Mouse (Mus musculus): ENCODE measurements around the gene Sorbs1.
A peak's percentile ranks its signal among the peaks of the same experiment; 100 is the strongest.

Gene Sorbs1

DNA sequence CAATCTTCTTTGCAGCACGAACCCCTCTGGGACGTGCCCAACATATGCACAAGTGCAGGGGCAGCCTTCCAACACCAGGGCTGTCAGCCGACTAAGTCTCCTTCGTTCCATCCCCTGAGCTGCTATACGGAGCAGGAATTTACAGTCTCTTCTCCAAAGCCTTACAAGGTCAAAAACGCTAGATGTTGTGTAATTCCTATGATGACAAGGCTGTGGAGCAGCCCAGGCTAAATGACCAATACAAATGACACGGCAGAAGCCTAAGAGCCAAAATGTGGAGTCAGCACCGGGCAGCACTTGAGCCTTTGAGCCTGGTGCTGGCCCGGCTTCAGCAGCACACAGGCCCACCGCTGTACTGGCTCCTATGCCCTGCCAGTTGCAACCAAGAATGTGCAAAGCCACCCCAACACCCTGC, 35.4 kb downstream of the Sorbs1 start:
- peak; percentile 62 for DNase-seq (ENCODE audit: low read depth, low spot score)

DNA sequence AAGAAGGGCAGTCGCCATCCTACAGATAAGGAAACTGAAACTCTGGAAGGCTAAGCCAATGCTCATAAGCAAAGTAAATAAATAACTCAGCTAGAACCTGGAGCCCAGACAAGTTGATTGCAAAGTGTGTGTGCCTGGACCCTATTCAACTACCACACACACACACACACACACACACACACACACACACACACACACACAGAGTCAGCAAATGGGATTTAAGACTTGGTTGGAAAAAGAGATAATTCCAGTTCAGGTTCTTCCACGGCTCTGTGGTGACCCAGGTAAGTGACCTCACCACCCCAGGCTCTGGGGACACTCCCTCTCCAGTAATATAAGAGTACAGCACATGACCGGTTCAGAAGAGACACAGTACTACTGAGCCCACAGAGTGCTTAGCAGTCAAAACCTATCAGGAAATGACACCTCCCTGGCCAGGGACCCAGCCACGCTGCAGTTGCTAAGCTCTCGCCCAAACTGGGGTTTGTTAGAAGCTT, 36.1 kb downstream of the Sorbs1 start:
- DNase-seq (ENCODE audit: low read depth, low spot score) = peak; percentile 56

DNA sequence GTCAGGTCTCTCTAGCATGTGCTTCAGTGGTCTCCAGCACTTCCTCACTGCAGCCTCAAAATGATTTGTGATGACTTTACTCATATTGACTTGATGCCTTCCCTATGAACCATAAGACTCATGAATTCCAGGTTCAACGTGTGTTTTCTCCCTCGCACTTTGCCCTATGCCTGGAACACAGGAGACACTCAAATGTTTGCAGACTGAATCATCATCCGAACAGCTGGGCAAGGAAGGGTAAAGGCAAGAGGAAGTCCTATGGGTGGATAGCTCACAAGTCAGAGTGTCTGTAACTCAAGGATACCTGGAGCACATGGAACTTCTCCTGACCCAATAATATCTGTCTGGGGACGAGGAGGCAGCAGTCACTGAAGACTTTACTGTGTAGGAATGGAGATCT, 37.1 kb downstream of the Sorbs1 start:
- no peak for DNase-seq (ENCODE audit: low read depth, low spot score)

DNA sequence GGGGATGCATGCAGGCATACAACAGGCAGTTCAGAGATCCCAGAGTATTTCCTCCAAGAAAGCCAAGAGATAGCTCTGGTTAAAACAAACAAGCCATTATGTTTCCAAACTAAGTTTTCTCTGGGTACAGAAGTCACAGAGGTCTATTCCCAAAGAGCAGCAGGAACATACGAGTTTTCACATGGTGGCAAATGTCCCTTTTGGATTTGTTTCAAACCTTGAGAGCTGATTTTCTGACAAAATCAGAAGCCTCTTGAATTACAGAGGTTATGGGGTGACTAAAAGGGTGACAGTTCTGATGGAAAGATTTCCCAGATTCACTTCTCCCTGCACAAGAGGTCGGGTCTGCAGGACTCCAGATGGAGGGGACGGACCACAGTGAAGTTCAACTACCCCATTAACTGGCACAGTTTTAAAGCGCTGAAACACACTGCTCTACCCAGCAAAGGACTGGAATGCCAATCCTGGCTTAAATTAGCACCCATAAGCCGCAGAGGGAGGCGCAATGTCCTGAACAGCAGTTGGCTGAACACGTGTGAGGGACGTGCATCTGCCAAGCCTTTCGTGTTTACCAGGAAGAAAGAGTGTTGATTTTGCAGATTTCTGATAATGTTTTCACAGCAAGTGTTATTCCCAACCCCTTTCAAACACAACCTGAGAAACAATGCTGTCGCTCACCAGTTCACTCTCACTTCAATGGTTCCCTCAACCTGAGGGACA, 41.9 kb downstream of the Sorbs1 start:
- DNase-seq (ENCODE audit: low read depth, low spot score) = peak; percentile 54

DNA sequence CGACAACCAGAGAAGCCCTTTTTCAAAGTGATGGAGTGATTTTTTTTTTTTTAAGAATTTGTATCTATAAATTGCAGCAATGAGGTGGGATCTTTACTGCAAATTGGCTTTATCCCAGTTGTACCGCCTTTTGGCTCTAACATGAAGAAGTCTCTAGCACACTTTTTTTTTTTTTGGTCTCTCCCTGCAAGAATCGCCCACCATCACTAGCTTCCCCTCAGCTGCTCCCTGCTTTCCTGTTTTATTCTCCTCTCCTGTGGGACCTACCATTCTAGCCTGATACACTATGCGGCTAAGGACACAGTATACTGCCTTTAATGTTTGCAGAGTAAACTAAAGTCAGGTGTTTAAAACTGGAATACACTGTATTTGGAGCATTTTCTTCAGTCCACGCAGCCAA, 43.8 kb downstream of the Sorbs1 start:
- no peak for DNase-seq (ENCODE audit: low read depth, low spot score)

DNA sequence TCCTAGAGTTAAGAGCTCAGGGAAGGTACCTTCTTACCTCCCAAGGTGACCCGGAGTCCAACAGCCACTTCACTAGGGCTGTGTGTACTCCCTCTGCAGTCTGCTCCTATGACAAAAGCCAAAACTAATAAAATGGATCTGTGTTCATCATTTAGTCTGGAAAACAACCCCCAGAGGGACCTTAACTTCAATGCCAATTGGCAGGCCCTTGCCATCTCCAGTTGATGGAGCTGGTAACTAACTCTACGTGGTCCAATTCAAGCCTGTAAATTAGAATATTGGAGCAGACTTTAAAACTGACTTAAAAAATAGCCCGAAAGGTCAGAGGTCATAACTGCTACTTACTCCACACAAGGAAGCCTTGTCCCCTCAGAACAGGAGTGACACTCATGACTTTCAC, 45.3 kb downstream of the Sorbs1 start:
- no peak for DNase-seq (ENCODE audit: low read depth, low spot score)

DNA sequence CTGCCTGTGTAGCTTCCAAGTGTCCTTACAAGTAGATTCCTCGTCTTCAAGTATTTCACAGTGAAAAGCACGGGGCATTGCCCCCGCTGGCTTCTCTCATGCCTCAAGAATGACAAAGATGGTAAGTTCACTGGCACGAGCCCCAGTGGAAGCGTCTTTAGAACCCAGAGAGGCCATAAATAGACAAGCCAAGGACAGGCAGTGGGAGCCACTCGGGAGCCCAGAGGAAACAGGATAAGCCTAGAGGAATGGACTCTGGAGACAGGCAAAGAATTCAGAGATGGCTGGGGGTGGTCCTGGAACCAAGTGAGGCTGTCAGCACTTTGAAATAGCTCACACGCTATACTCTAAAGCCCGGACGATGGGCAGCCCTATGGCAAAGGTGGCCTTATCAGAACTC, 45.8 kb downstream of the Sorbs1 start:
- DNase-seq (ENCODE audit: low read depth, low spot score) = no peak

DNA sequence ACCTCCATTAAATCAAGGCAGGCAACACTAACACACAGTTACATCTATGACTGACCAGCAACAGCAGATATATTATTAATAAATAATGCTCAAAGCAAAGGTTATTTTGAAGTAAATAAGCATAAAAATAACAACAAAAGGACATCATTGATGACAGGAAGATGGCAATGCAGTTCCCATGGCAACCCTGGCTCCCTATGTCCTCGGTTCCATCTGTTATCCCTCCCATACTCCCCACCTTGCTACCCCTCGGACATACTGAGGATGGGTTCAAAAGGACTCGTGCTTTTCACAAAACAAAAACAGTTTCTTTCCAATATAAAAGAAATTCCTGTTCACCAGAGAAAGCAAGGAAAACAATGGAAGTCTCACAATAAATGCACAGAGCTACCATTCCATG, 48.2 kb downstream of the Sorbs1 start:
- no peak for DNase-seq (ENCODE audit: low read depth, low spot score)

DNA sequence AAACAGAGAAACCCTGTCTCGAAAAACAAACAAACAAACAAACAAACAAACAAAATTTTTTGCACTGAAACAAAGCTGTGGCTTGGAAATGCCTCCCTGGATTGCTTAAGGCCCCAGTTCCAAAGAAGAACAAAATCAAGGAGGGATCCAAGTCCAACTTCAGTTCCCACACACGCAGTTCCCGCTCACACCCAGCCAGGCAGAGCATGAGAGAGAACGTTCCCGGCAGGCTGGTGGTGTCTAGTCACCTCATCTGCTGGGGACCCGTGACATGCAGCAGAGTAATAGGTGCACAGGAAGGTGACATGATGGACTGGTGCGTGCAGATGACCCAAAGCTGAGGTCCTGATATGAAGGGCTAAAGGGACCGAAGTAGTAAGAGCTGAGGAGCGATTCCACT, 49.2 kb downstream of the Sorbs1 start:
- no peak for DNase-seq (ENCODE audit: low read depth, low spot score)

DNA sequence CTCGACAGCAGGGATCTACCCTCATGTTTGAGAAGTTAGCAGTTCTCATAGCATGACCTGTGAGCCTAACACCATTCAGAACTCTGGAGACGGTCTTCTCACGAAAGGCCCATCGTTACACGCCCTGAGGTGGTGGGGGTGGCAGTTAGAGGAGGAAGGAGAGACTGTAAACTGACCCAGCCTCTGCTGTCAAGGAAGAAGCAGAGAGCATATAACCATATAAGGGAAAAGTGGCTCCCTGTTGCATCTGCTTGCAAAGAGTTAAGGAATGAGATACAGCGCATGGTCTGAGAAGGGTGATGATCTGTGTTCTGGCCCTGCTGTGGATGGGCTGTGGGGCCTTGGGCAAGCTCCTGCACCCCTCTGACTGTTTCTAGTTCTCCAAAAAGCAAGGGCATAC, 50.7 kb downstream of the Sorbs1 start:
- no peak for DNase-seq (ENCODE audit: low read depth, low spot score)

DNA sequence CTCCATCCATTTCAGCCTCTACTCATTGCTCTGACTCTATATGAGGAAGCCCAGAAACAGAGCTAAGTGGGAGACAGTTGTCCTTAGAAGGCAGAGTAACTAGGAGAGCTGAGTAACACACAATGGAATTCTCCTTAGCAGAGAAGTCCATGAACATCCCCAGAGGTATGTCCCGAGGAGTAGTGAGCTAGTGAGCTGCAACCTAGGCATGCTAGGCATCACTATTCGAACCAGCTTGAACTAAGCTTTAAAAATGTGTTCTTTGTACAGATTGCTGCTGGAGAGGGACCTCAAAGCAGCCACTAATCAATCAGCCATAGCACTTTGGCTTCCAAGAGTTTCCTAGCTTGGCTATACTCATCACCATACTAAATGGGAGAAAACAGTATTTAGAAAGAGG, 51.1 kb downstream of the Sorbs1 start:
- no peak for DNase-seq (ENCODE audit: low read depth, low spot score)

DNA sequence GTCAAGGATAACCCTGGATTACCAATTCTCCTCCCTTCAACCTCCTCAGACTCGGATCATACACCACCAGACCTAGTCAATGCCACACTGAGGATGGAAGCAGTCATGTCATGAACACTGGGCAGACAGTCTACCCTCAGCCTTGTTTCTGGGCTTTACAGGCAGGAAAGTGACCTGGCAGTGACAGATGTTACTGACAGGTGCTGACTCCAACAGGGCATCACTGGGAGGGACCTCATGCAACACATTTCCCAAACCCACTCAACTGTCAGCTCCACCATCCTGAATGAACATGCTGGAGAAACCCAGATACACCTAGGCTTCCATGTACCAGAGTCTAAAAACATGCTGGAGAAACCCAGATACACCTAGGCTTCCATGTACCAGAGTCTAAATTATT, 51.9 kb downstream of the Sorbs1 start:
- DNase-seq (ENCODE audit: low read depth, low spot score) = no peak

DNA sequence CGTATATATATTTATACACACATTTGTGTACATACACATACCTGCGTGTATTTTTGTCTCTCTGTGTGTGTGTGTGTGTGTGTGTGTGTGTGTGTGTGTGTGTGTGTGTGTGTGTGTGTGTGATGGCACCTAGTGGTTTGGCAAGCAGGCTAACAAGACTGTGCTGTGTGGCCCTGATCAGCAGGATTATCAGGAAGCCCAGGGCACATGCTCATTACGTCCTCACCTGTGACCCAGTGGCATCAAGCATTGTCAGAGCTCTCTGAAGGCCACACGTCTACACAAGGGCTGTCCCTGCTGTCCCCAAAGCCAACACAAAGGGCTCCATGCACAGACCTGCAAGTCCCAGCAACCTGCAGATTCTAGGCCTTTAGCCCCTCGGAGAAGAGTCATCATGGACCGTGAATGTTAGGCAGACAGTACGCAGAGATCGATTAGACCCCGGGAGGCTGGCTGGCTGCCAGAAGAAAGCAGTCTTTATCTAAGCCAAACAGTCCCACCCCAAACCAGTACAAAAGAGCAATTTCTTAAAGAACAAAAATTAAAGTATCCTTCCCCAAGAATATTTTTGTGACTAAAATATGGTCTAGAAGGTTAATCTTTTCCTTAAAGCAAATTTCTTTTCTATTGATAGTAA, 52.6 kb downstream of the Sorbs1 start:
- DNase-seq (ENCODE audit: low read depth, low spot score) = no peak

DNA sequence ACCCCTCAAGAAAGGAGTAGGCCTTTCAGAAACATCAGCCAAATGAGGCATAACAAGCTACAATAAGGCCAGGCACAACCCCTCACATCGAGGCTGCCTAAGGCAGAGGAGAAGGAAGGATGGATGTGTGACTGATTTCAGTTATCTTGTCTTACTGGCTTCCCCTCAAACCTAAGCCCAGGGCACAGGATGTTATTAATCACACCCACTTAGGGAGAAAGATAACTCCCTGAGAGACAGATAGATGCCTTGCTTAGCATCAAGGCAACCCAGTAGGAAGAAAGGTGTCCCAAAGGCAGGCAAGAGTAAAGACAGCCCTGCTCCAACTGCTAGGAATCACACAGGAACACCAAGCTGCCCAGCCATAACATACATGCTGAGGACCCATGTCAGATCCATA, 54.2 kb downstream of the Sorbs1 start:
- no peak for DNase-seq (ENCODE audit: low read depth, low spot score)

DNA sequence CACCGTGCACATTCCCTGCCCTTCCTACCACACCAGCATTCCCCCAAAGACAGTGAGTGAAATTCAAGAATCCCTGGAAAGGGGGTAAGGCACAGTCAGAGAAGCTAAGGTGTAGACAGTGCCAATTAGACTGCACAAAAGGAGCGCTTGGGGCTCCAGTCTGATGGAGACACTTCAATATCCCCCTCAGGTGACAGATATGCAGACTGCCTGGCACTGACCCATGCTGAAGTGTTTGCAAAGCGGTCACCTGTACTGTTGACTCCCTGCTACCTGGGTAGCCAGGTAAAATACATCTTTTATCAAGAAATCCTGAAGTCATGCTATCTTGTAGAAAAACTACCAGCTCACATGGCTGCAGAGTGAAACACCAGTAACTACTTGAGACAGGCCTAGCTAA, 54.8 kb downstream of the Sorbs1 start:
- no peak for DNase-seq (ENCODE audit: low read depth, low spot score)

DNA sequence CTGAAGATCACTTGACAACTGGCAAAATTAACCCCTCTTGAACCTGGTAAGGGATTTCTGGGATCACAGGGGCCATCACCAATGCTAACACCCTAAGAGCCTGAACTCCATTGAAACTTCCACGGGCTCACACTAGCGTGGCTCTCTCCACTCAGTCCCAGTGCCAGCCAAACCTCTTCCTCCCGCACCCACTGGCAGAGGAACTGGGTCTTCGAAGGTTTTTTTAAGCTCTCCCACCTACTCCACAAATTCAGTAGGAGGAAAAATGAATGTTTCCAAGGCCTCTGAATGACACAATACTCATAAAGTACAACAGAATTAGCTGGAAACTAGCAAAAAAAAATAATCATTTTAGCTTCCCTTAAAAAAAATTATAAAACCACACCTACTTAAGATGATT, 58.3 kb downstream of the Sorbs1 start:
- no peak for DNase-seq (ENCODE audit: low read depth, low spot score)

DNA sequence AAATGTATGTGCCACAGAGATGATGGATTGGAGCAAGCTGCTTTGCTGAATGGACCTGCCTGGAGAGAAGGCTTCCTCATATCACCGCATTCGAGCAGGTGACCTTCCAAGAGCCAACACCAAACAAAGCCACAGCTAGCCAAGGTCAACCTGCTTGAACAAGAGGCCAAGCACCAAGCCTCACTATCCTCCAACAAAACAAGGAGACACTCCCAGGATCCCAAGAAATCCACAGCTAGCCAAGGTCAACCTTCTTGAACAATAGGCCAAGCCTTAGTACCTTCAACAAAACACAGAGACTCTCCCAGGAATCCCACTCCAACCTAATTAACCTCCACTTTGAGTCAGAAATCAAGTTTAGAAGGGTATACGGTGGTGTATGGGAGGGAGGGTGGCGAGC, 59.5 kb downstream of the Sorbs1 start:
- no peak for DNase-seq (ENCODE audit: low read depth, low spot score)

DNA sequence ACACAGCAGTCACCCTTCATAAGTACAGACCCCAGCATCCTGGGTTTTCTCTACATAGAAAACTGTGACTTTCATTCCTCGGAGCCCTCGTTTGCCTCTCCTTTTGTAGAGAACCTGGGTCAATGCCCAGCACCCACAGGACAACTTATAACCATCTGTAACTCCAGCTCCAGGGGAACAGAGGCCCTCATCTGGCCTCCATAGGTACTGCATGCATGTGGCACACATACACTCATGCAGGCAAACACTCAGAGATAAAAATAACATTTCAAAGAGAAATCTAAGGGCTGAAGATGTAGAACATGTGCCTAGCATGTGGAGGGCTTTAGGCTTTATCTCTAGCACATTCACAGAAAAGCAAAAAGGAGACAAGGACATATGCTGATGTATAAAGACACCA, 61.4 kb downstream of the Sorbs1 start:
- no peak for DNase-seq (ENCODE audit: low read depth, low spot score)

DNA sequence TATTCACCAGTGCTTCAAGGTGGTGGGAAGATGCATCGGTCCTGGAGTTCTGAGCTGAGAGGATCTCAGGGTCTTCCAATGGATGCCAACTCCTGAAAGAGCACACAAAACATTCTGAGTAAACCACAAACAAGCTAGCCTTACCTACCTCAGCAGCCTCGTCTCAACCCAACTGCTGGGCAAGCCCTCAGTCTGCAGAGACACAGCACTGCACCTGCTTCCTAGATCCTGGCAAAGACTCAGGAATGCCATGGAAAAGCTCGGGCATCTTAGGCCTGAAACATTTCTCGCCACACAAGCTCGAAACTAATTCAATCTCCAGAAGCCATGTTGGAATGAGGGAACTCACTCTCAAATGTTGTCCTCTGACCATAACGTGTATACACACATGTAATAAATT, 62.3 kb downstream of the Sorbs1 start:
- no peak for DNase-seq (ENCODE audit: low read depth, low spot score)

DNA sequence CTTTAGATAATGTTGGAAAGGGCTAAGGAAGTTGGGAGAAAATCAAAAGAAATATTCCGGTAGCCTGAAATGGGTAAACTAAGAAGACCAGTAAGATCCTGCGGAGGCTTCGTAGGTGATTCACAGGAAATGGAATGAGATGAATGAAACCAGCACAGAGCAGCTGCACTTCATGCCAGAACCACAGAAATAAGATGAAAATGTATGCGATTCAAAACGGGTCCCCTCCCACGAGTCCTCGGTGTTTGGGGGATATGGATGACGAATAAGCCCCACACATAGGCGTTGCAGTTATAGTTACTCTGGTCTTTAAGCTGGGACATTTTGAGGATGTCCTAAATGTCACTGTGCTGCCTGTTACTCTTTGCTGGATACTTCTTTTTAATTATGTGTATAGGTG, 67.1 kb downstream of the Sorbs1 start:
- DNase-seq (ENCODE audit: low read depth, low spot score) = no peak

DNA sequence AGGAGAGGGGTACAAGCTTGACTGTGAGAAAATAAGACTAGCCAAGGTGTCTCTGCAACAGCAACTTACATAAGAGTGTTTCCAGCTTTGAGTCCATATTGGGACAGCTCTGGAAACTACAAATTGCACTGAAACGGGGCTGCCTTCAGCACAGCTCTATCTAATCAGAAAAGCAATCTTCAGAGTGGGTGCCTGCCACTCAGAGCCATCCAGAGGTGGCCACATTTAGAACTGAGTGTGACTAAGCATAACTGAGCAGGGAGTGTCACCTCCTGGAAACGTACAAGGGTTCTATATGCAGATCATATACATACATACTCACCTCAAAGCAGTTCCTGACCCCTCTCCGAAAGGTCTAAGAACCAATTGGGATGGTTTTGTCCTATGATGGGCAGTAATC, 71.2 kb downstream of the Sorbs1 start:
- no peak for DNase-seq (ENCODE audit: low read depth, low spot score)

DNA sequence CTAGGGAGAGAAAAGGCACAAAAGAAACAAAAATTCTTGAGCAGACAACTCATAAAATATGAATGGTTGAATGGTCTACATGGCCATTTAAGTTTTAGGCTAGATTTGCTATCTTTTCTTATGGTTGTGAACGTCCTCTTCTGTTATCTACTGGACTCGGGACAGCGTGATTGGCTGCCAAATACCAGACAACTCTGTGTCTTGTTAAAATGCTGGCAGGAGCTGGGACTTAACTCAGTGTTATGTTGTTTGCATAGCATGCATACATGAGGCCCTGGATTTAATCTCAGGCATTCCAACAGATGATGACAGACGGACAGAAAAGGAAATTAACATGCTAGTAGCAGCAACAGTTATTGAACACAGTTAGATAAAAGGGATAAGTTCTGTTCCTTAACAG, 72.6 kb downstream of the Sorbs1 start:
- no peak for DNase-seq (ENCODE audit: low read depth, low spot score)

DNA sequence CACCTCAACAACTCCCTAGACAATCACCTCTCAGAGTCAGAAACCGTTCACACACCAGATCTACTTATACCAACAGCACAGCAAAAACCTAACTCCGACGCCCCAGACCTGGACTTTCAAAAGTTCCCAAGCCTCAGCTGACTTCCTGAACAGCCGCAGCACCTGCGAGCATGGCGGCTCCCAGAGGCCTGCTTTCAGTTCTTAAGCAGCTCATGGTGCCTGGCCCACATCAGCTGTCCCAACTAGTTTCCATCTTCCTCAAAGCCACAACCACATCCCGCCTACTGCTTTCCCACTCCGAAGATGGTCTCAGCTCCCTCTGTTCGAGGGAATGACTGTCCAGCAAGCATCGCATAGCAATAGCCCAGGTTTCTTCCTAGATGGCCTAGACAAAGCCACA, 74.7 kb downstream of the Sorbs1 start:
- DNase-seq (ENCODE audit: low read depth, low spot score) = no peak

DNA sequence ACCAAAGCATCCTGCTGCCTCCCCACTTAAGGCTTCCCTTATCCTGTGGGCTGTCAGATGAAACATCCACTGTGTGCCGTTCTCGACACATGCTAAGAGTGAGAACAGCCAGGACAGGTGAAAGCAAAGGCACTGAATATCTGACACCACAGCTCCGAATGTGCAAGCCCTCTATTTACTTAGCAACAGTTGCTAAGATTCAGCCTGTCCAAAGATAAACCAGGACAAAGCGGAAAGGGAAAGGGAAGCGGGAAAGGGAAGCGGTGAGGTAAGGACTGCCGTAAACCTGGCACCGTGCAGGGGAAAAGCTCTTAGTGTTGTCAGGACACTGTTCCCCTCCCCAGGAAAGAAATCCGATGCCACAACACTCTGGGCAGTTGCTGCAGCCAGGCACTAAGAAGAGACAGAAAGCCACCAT, 75.9 kb downstream of the Sorbs1 start:
- DNase-seq (ENCODE audit: low read depth, low spot score) = peak; percentile 72
